Mouse (Mus musculus) spleen, adult 2 months (tissue): ENCODE data around the gene Tenm2. TPM values are rescaled to one million over a fixed set of nuclear protein-coding genes. Genes with fewer than 3 reads are reported as not detected.

Experiments
- DNase-seq, 2 experiments: peaks; one replicate each; pipeline versions ENCODE4 v3.0.0 to v3.0.0-alpha.2; 2012 to 2021; ENCODE audit warnings: low spot score in 2 of 2, low read depth in 1 of 2
- H3K27ac ChIP-seq: fragments of 200-500 bp; 2 replicates; pipeline ENCODE4 v1.5.1; 2012; ENCODE audit warnings: low read length, inconsistent platforms; ENCODE audit not compliant: insufficient read depth
- H3K27me3 ChIP-seq: fragments of 200-500 bp; 2 replicates; pipeline ENCODE4 v1.6.1; 2012; ENCODE audit warnings: mild to moderate bottlenecking, moderate library complexity, low read length, inconsistent platforms; ENCODE audit not compliant: control insufficient read depth, insufficient read depth
- H3K36me3 ChIP-seq: fragments of 200-500 bp; 2 replicates; pipeline ENCODE4 v1.6.1; 2012; ENCODE audit warnings: mild to moderate bottlenecking, low read length, inconsistent platforms; ENCODE audit not compliant: control insufficient read depth, insufficient read depth
- H3K4me1 ChIP-seq: fragments of 200-500 bp; 2 replicates; pipeline ENCODE4 v1.6.1; 2011; ENCODE audit warnings: inconsistent platforms; ENCODE audit not compliant: control insufficient read depth, insufficient read depth, insufficient read length
- H3K4me3 ChIP-seq: fragments of 200-500 bp; 2 replicates; pipeline ENCODE4 v1.5.1; 2011; ENCODE audit warnings: mild to moderate bottlenecking, inconsistent platforms; ENCODE audit not compliant: insufficient read depth, insufficient read length; ENCODE audit errors: extremely low read depth
- CTCF ChIP-seq: fragments of 200-500 bp; IDR thresholded peaks from 2 replicates; pipeline ENCODE4 v1.5.1; 2011; ENCODE audit warnings: mild to moderate bottlenecking, inconsistent platforms; ENCODE audit not compliant: insufficient read depth, insufficient read length, insufficient replicate concordance; ENCODE audit errors: extremely low read depth
- POLR2A ChIP-seq: fragments of 200-500 bp; IDR thresholded peaks from 2 replicates; pipeline ENCODE4 v1.6.1; 2011; ENCODE audit warnings: low read depth, low read length, inconsistent platforms
- WGBS: fragments of 180-500 bp; shearing (Covaris S2); methylation state at CpG from one replicate; pipeline ENCODE4 v1.1.7; 2018; 5-methylcytosine and 5-hydroxymethylcytosine counted together
- polyA plus RNA-seq: library from polyadenylated mRNA; depleted of rRNA; stranded (reverse); fragments of >200 nt; gene quantifications from 2 replicates; pipeline ENCODE4 v1.2.3, GENCODE M21; 2012

The Tenm2 gene
- polyA plus RNA-seq, 1 experiment, result 0.06 TPM

DNA sequence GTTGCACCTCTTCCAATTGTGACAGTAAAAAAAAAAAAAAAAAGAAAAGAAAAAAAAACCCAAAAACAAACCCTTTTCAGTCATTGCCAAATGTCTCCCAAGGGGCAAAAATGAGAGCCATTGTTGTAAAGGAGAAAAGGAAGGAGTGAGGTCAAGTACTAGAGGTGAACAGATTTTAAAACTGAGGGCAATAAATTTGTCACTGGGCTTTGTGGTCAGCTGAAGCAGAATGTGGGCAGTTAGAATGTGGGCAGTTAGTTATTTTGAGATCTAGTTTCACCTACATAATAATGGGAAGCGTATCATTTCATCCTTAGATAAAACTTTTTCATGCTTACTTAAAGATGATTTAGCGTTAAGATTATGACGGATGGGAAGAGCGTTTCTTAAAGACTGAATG, 1016.2 kb downstream of the Tenm2 start:
- WGBS, result 71% methylated on average over 4 of the region's 4 CpGs

DNA sequence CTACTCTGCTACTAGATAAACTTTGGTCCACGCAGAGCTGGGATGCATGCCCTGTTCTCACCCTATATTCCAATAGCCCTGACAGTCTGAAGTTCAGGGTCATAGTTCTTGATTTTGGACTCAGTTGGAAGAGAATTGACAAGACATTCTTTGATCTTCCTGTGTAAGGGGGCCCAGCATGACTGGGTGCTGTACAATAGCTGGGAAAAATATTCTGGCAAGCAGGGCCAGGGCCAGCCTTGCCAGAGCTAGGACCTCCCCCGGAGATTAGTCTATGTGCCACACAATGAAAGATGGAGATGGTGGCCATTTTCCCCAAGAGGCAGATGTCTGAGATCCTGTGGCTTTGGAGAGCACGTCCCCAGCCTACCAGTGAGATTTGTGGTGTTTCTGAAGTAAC, 1021.2 kb downstream of the Tenm2 start:
- Histone ChIP-seq H3K27me3 (no peaks in the 10 kb centered on the region), H3K4me1 (no peaks in the 10 kb centered on the region), H3K36me3 (no peaks in the 10 kb centered on the region), H3K27ac (no peak overlapping the region), H3K4me3 (no peak overlapping the region)
- WGBS, result 78% methylated on average over 3 of the region's 3 CpGs
- TF ChIP-seq POLR2A, result no peak
- TF ChIP-seq CTCF, result no peak
- no peak for DNase-seq

More for the DNA sequence above, 1016.2 kb downstream of the Tenm2 start:
- no peak overlapping the region for H3K27ac ChIP-seq
- no peak overlapping the region for H3K4me3 ChIP-seq
- H3K27me3 ChIP-seq, result no peaks in the 10 kb centered on the region
- no peaks in the 10 kb centered on the region for H3K36me3 ChIP-seq
- H3K4me1 ChIP-seq, result no peaks in the 10 kb centered on the region
- DNase-seq, result no peak
- TF ChIP-seq POLR2A (no peak), CTCF (no peak)

DNA sequence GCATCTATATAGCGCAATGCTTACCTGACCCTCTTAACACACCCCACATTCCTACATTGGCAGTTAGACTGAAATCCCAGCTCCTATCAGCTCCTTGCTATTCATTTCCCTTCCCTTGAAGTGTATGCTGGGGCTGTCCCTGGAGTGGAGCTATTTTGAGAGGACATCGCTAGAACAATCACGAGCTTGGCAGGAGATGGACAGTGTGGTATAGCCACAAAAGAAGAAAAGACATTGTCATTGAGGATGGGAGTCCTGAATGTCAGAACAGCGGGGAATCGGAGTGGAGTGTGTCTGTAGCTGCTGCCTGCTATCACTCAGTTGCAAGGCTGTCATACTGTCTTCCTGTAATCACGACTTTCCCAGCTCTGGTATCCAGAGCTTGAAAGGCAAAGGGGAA, 1031.4 kb downstream of the Tenm2 start:
- no peaks in the 10 kb centered on the region for H3K27me3 ChIP-seq
- no peak for DNase-seq
- H3K4me3 ChIP-seq, result no peak overlapping the region
- TF ChIP-seq CTCF, result no peak
- TF ChIP-seq POLR2A, result no peak
- 69% methylated on average over 6 of the region's 6 CpGs for WGBS
- no peak overlapping the region for H3K27ac ChIP-seq
- no peaks in the 10 kb centered on the region for H3K4me1 ChIP-seq
- no peaks in the 10 kb centered on the region for H3K36me3 ChIP-seq

DNA sequence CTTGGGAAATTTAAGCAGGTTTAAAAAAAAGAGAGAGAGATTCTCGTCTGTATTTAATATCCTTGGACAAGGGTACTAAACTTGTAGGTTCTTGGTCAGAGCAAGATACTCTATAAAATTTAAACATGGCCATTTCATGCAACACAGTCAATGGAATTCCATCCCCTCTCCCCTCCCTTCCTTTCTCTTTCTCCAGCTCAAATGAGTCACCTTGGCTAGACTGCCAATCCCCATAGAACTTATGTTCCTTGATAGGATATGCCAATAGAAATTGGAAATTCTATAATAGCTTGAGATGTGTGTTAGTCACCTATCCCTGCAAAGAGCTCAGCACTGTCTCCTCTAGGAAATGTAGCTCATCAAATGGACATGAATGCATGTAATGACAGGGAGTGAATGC, 1031.9 kb downstream of the Tenm2 start:
- Histone ChIP-seq H3K4me3 (no peak overlapping the region), H3K4me1 (no peaks in the 10 kb centered on the region), H3K27ac (no peak overlapping the region), H3K27me3 (no peaks in the 10 kb centered on the region), H3K36me3 (no peaks in the 10 kb centered on the region)
- WGBS, result 75% methylated on average over 1 of the region's 1 CpGs
- TF ChIP-seq CTCF, result no peak
- TF ChIP-seq POLR2A, result no peak
- no peak for DNase-seq

GRCm38 (mm10) chr11:36194348-36194747, 1041.4 kb downstream of the Tenm2 start:
- TF ChIP-seq POLR2A, result no peak
- no peak for TF ChIP-seq CTCF
- WGBS, result 81% methylated on average over 2 of the region's 2 CpGs
- H3K36me3 ChIP-seq, result no peaks in the 10 kb centered on the region
- no peaks in the 10 kb centered on the region for H3K27me3 ChIP-seq
- no peaks in the 10 kb centered on the region for H3K4me1 ChIP-seq
- H3K27ac ChIP-seq, result no peak overlapping the region
- DNase-seq, result no peak
- no peak overlapping the region for H3K4me3 ChIP-seq

GRCm38 (mm10) chr11:36176106-36176505, 1059.7 kb downstream of the Tenm2 start:
- DNase-seq, result no peak
- TF ChIP-seq CTCF (no peak), POLR2A (no peak)
- Histone ChIP-seq H3K27ac (no peak overlapping the region), H3K4me3 (no peak overlapping the region), H3K36me3 (no peaks in the 10 kb centered on the region), H3K4me1 (no peaks in the 10 kb centered on the region), H3K27me3 (no peaks in the 10 kb centered on the region)
- WGBS, result 78% methylated on average over 7 of the region's 7 CpGs

DNA sequence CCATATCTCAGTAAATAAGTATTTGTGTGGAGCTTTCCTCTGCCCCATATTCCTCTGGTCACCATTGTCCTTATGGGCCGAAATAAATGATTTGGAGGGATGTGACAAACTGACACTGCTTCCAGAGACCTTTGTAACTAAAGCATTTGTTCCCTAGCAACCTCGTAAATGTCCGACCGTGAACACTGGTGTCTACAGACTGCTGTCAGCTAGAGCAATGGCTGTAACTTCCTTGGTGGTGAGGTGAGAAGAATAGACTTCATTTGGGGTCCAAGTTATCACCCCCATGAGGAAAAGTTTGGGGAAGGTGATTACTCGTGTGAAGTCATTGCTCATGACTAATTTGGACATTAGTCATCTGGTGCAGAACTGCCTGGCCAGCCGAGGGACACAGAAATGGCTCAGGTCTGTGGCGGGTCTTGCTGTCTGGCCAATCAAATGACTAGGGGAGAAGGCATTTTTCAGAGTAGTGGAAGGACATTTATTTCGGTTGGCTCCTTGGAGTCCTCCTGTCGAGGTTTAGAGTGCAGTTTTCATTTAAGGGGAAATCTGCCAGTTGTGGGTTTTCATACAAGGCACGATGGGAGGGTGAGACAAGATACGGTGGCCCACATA, 1062.6 kb downstream of the Tenm2 start:
- no peak for DNase-seq
- no peaks in the 10 kb centered on the region for H3K4me1 ChIP-seq
- H3K27me3 ChIP-seq, result no peaks in the 10 kb centered on the region
- no peak overlapping the region for H3K4me3 ChIP-seq
- no peak overlapping the region for H3K27ac ChIP-seq
- 72% methylated on average over 11 of the region's 11 CpGs for WGBS
- H3K36me3 ChIP-seq, result no peaks in the 10 kb centered on the region
- no peak for TF ChIP-seq CTCF
- no peak for TF ChIP-seq POLR2A
